Mouse (Mus musculus): ENCODE results near the gene Fbrsl1. TPM values are rescaled to one million over a fixed set of nuclear protein-coding genes. Genes with fewer than 3 reads are reported as not detected.

Fbrsl1 gene
- total and polyA plus RNA-seq, 3 experiments: 39.3 to 51.8 (median 47.0) TPM

DNA sequence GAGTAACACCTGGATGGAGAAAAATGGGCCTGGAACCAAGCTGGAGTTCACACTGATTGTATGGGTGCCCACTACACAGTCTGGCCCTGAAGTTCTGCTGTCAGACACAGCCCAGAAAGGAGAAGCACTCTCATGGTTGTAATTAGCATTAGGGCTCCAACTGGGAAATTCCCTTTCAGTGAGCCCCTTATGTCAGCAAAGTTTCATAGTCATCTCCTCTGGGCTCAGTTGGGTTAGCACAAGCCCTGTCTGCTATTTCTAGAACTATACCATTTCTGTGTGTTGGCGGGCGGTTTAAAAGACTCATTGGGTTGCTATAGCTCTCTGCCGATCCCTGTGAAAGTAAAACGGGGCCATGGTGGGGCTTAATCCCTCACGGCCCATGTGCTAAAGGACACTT lies 24.1 kb downstream of the Fbrsl1 start:
- no peaks in the 10 kb centered on the region for H3K27me3 ChIP-seq (ENCODE audit: control insufficient read depth, insufficient read depth, low read length)
- WGBS: 90% methylated on average over 5 of the region's 5 CpGs
- no peaks in the 10 kb centered on the region for H3K79me2 ChIP-seq (replicated peaks; ENCODE audit: control insufficient read depth, insufficient read depth, low read length)
- peaks cover 2% of the 10 kb centered on the region for H3K4me1 ChIP-seq (ENCODE audit: control insufficient read depth, insufficient read depth, low read length)
- no peak for DNase-seq
- no peak overlapping the region for H3K9ac ChIP-seq (ENCODE audit: low read depth, low read length)
- H3K4me3 ChIP-seq: no peak overlapping the region
- TF ChIP-seq CTCF (IDR thresholded peaks at IDR 0.05): no peak
- TF ChIP-seq EP300 (IDR thresholded peaks at IDR 0.05; ENCODE audit: insufficient read depth, low read depth, low read length): no peak
- no peak for TF ChIP-seq POLR2A (IDR thresholded peaks at IDR 0.05; ENCODE audit: insufficient read depth, low read depth, low read length)
- H3K36me3 ChIP-seq (ENCODE audit: control insufficient read depth, insufficient read depth, low read length): no peaks in the 10 kb centered on the region
- H3K27ac ChIP-seq: no peak overlapping the region
- intact Hi-C loops (cut with DNase I): no loop called here

DNA sequence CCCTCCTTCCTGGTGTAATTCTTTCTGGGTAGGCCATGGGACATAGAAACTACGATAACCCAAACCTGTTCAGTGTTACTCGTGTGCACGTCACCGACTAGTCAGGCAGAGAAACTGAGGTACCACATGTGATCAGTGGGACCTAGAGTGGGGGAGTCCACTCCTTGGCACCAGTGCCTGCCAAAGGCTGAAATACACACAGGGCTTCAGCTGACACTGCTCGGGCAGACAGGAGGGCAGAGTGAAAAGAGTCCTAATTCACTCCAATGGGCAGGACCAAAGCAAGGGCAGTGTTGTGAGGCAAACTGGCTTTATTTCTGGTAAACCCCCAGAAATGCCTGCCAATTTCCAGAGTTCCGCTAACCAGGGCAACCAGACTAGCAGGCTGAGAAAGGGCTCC lies 26.9 kb downstream of the Fbrsl1 start:
- Histone ChIP-seq H3K9ac (ENCODE audit: low read depth, low read length) (no peak overlapping the region), H3K36me3 (ENCODE audit: control insufficient read depth, insufficient read depth, low read length) (no peaks in the 10 kb centered on the region)
- intact Hi-C loops (cut with DNase I): no loop called here

DNA sequence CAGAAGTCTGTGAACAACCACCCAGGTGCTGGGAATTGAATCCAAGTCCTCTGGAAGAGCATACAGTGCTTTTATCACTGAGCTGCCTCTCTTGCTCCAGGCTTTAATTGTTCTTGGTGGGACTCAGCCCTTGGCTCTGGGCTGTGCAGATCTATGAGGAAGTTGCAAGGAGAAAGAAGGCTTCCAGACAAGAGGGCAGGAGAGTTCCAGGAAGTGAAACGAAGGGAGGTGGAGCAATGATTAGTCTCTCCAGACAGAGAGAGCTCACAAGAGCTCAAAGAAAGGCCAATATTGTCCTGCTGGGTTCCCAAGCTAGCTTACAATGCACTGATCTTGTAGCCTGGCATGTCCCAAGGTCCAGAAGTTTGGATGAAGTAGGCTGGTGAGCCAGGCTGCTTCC lies 27.4 kb downstream of the Fbrsl1 start:
- intact Hi-C loops (cut with DNase I): no loop called here
- Histone ChIP-seq H3K27me3 (ENCODE audit: control insufficient read depth, insufficient read depth, low read length) (no peaks in the 10 kb centered on the region), H3K79me2 (replicated peaks; ENCODE audit: control insufficient read depth, insufficient read depth, low read length) (no peaks in the 10 kb centered on the region; the same call in 1 of the 2 replicates), H3K9ac (ENCODE audit: low read depth, low read length) (no peak overlapping the region), H3K4me1 (ENCODE audit: control insufficient read depth, insufficient read depth, low read length) (peaks cover 11% of the 10 kb centered on the region), H3K36me3 (ENCODE audit: control insufficient read depth, insufficient read depth, low read length) (no peaks in the 10 kb centered on the region), H3K4me3 (no peak overlapping the region), H3K27ac (no peak overlapping the region)
- 44% methylated on average over 1 of the region's 1 CpGs for WGBS
- TF ChIP-seq CTCF (IDR thresholded peaks at IDR 0.05) (no peak), EP300 (IDR thresholded peaks at IDR 0.05; ENCODE audit: insufficient read depth, low read depth, low read length) (no peak), POLR2A (IDR thresholded peaks at IDR 0.05; ENCODE audit: insufficient read depth, low read depth, low read length) (no peak)
- no peak for DNase-seq

More for the DNA sequence above, 26.9 kb downstream of the Fbrsl1 start:
- Histone ChIP-seq H3K27ac (no peak overlapping the region), H3K27me3 (ENCODE audit: control insufficient read depth, insufficient read depth, low read length) (no peaks in the 10 kb centered on the region), H3K4me3 (no peak overlapping the region), H3K4me1 (ENCODE audit: control insufficient read depth, insufficient read depth, low read length) (peaks cover 11% of the 10 kb centered on the region), H3K79me2 (replicated peaks; ENCODE audit: control insufficient read depth, insufficient read depth, low read length) (no peaks in the 10 kb centered on the region; the same call in 1 of the 2 replicates)
- 91% methylated on average over 6 of the region's 6 CpGs for WGBS
- DNase-seq: no peak
- TF ChIP-seq POLR2A (IDR thresholded peaks at IDR 0.05; ENCODE audit: insufficient read depth, low read depth, low read length): no peak
- TF ChIP-seq CTCF (IDR thresholded peaks at IDR 0.05): no peak

DNA sequence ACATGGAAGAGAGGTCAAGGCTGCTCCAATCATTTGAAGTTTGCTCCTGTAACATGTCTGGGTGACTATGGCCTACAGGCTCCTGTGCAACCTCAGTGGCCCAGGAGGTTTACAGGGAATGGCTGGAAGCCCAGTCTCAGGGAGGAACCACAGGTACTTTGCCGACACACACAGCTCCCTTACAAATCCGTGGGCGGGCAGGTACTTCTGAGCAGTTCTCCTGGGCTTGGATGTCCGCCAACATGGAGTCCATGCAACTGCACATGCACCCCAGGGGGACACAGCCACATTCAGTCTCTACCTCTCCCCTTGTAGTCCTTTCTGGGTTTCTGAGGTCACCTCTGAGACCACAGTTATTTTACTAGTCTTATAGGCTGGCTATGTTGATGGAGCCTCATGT lies 28.1 kb downstream of the Fbrsl1 start:
- Histone ChIP-seq H3K4me1 (ENCODE audit: control insufficient read depth, insufficient read depth, low read length) (peaks cover 14% of the 10 kb centered on the region), H3K36me3 (ENCODE audit: control insufficient read depth, insufficient read depth, low read length) (no peaks in the 10 kb centered on the region), H3K27me3 (ENCODE audit: control insufficient read depth, insufficient read depth, low read length) (no peaks in the 10 kb centered on the region), H3K9ac (ENCODE audit: low read depth, low read length) (no peak overlapping the region), H3K27ac (no peak overlapping the region), H3K4me3 (no peak overlapping the region), H3K79me2 (replicated peaks; ENCODE audit: control insufficient read depth, insufficient read depth, low read length) (no peaks in the 10 kb centered on the region; the same call in 1 of the 2 replicates)
- intact Hi-C loops (cut with DNase I): no loop called here
- WGBS: 87% methylated on average over 4 of the region's 4 CpGs
- no peak for TF ChIP-seq POLR2A (IDR thresholded peaks at IDR 0.05; ENCODE audit: insufficient read depth, low read depth, low read length)
- TF ChIP-seq CTCF (IDR thresholded peaks at IDR 0.05): no peak
- TF ChIP-seq EP300 (IDR thresholded peaks at IDR 0.05; ENCODE audit: insufficient read depth, low read depth, low read length): no peak
- no peak for DNase-seq

DNA sequence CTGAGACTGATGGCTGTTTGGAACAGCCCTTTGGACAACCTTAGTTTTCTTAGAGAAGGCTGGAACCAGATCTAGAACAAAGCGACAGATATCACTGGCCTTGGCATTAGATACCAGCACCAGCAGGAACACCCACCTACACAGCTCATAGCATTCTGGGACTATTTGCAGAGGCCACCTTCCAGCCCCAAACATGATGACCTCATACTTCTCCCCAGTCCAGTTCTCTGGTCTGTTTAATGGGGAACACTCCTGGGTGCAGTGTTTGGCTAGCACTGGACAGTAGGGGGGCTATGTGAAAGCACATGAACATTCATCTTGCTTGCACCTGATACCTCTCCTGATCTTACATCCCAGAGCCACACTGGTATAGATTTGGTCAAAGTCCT lies 29.8 kb downstream of the Fbrsl1 start:
- WGBS: 76% methylated on average over 1 of the region's 1 CpGs
- intact Hi-C loops (cut with DNase I): no loop called here
- H3K79me2 ChIP-seq (replicated peaks; ENCODE audit: control insufficient read depth, insufficient read depth, low read length): no peaks in the 10 kb centered on the region; the same call in 1 of the 2 replicates
- H3K4me1 ChIP-seq (ENCODE audit: control insufficient read depth, insufficient read depth, low read length): peaks cover 15% of the 10 kb centered on the region
- H3K27ac ChIP-seq: no peak overlapping the region
- H3K4me3 ChIP-seq: no peak overlapping the region
- no peak overlapping the region for H3K9ac ChIP-seq (ENCODE audit: low read depth, low read length)
- no peaks in the 10 kb centered on the region for H3K27me3 ChIP-seq (ENCODE audit: control insufficient read depth, insufficient read depth, low read length)
- no peak for DNase-seq
- TF ChIP-seq POLR2A (IDR thresholded peaks at IDR 0.05; ENCODE audit: insufficient read depth, low read depth, low read length) (no peak), CTCF (IDR thresholded peaks at IDR 0.05) (no peak), EP300 (IDR thresholded peaks at IDR 0.05; ENCODE audit: insufficient read depth, low read depth, low read length) (no peak)
- H3K36me3 ChIP-seq (ENCODE audit: control insufficient read depth, insufficient read depth, low read length): no peaks in the 10 kb centered on the region

DNA sequence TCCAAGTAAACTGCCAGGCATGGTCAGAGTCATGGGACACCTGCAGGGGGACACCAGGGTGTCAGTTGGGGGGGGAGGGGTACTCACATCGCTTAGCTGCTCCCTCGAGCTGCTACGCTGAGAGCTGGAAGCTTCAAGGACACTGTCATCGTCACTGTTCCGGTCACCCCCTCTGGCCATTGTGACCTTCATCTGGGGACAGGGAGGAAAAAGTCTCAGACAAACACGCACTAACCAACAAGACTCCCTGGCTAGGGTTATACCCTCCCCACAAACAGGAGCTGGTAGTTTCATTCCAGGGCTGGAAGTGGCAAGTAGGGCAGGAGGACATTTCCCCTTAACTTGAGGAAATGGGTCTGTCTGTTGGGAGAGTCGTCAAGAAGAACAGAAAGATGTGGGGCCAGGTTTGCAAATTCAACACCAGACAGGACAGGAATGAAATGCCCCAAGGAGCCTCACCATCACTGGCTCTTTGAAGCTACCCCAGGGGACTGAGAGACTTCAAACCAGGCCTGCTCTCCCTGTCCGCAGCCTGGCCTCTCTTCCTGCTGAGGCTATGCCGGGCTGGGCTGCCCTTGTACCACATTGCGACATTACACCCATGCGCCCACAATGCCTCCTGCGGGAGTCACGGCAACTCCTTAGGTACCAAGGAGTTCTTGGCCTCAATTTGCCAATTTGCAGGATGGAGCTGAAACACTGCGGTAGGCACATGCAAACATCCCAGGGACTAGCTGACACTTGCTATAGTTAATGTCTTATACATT lies 30.4 kb downstream of the Fbrsl1 start:
- WGBS: 61% methylated on average over 14 of the region's 14 CpGs
- Histone ChIP-seq H3K27ac (no peak overlapping the region), H3K9ac (ENCODE audit: low read depth, low read length) (no peak overlapping the region), H3K4me1 (ENCODE audit: control insufficient read depth, insufficient read depth, low read length) (peaks cover 15% of the 10 kb centered on the region), H3K27me3 (ENCODE audit: control insufficient read depth, insufficient read depth, low read length) (no peaks in the 10 kb centered on the region), H3K4me3 (no peak overlapping the region), H3K36me3 (ENCODE audit: control insufficient read depth, insufficient read depth, low read length) (no peaks in the 10 kb centered on the region), H3K79me2 (replicated peaks; ENCODE audit: control insufficient read depth, insufficient read depth, low read length) (no peaks in the 10 kb centered on the region; the same call in 1 of the 2 replicates)
- TF ChIP-seq EP300 (IDR thresholded peaks at IDR 0.05; ENCODE audit: insufficient read depth, low read depth, low read length) (no peak), POLR2A (IDR thresholded peaks at IDR 0.05; ENCODE audit: insufficient read depth, low read depth, low read length) (no peak), CTCF (IDR thresholded peaks at IDR 0.05) (no peak)
- DNase-seq: no peak
- intact Hi-C loops (cut with DNase I): no loop called here

All from heart, adult 2 months (tissue).